Mouse (Mus musculus) hindbrain, embryonic 11.5 days (tissue): Measurements from ENCODE around the gene Hmga1. TPM values are rescaled to one million over a fixed set of nuclear protein-coding genes. Genes with fewer than 3 reads are reported as not detected.

Source experiments
- ATAC-seq: fragments of 200-750 bp; cut with Nextera tagmentation; 2 replicates; pipeline ENCODE4 v1.8.0; 2017; ENCODE audit warnings: mild to moderate bottlenecking, moderate TSS enrichment, moderate library complexity; ENCODE audit not compliant: low FRiP score
- DNase-seq: peaks from one replicate; pipeline ENCODE4 v3.0.0-alpha.2; 2015; ENCODE audit warnings: low spot score
- H3K27ac ChIP-seq: fragments of 300-500 bp; sonication (generic); 2 replicates; pipeline ENCODE4 v1.5.1; 2014; ENCODE audit warnings: mild to moderate bottlenecking, low read depth, low read length
- H3K27me3 ChIP-seq: fragments of 300-500 bp; sonication (generic); 2 replicates; pipeline ENCODE4 v1.6.1; 2014; ENCODE audit warnings: mild to moderate bottlenecking, low read length, moderate library complexity, mixed read lengths; ENCODE audit not compliant: control insufficient read depth, insufficient read depth
- H3K36me3 ChIP-seq: fragments of 300-500 bp; sonication (generic); 2 replicates; pipeline ENCODE4 v1.6.1; 2014; ENCODE audit warnings: mild to moderate bottlenecking, low read length, moderate library complexity, mixed read lengths; ENCODE audit not compliant: control insufficient read depth, insufficient read depth
- H3K4me1 ChIP-seq: fragments of 300-500 bp; sonication (generic); replicated peaks from 2 replicates; pipeline ENCODE4 v1.6.1; 2014; ENCODE audit warnings: low read length, mixed read lengths; ENCODE audit not compliant: control insufficient read depth, insufficient read depth
- H3K4me2 ChIP-seq: fragments of 300-500 bp; sonication (generic); replicated peaks from 2 replicates; pipeline ENCODE4 v1.6.1; 2014; ENCODE audit warnings: mild to moderate bottlenecking, low read depth, low read length
- H3K4me3 ChIP-seq: fragments of 300-500 bp; sonication (generic); 2 replicates; pipeline ENCODE4 v1.5.1; 2014; ENCODE audit warnings: low read depth, low read length
- H3K9ac ChIP-seq: fragments of 300-500 bp; sonication (generic); 2 replicates; pipeline ENCODE4 v1.6.1; 2014; ENCODE audit warnings: low read depth, low read length
- H3K9me3 ChIP-seq: fragments of 300-500 bp; sonication (generic); 2 replicates; pipeline ENCODE4 v1.6.1; 2016; ENCODE audit warnings: low read length; ENCODE audit not compliant: control insufficient read depth
- WGBS: fragments of 180-500 bp; shearing (Covaris S2); extraction: QIAGEN DNeasy Blood & Tissue Kit; methylation state at CpG from one replicate; pipeline ENCODE4 v1.1.7; 2014; 5-methylcytosine and 5-hydroxymethylcytosine counted together
- polyA plus RNA-seq: library from polyadenylated mRNA; unstranded; fragments of >200 nt; fragmentation: Nextera tagmentation; extraction: Ambion mirVana; gene quantifications from 2 replicates; pipeline ENCODE4 v1.2.1, GENCODE M21; 2014

The Hmga1 gene
- polyA plus RNA-seq, 1 experiment from 2014 or later, result 305 TPM

DNA sequence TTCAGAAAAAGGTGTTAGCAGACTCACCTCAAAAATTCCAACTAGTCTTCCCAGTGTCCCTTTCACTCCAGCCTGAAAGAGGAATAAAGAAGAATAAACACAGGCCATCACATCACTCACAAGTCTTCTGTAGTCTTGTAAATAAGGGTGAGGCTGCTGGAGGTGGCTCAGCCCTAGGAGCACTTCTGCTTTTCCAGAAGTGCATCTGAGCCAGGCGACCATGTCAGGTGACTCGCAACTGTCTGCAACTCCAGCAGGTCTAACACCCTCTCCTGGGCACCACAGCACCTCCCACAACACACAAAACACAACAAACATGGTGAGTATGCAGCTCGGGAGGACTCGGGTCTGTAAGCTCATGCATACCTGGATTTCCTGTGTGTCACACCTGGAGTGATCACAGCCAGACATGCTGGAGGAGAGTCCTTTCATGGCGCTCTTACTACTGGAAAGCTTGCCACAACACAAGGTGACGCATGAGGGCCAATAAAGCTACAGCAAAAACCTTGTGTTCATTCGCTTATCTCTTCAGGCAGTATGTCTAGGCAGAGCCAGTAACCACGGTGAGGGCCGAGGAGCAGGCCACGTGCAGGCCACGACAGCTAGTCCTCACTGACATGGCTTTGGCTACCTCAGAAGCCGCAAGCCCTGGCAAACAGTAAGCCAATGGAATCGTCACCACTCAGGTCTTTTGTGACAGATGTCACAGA is 27.0 kb downstream of the Hmga1 start:
- Histone ChIP-seq H3K27me3 (no peaks in the 10 kb centered on the region), H3K9ac (no peak overlapping the region), H3K4me1 (no peaks in the 10 kb centered on the region), H3K27ac (no peak overlapping the region), H3K9me3 (no peaks in the 10 kb centered on the region), H3K36me3 (peaks cover 11% of the 10 kb centered on the region), H3K4me3 (no peak overlapping the region), H3K4me2 (no peak overlapping the region)
- ATAC-seq, result no peak
- WGBS, result 90% methylated on average over 13 of the region's 13 CpGs
- DNase-seq, result no peak

DNA sequence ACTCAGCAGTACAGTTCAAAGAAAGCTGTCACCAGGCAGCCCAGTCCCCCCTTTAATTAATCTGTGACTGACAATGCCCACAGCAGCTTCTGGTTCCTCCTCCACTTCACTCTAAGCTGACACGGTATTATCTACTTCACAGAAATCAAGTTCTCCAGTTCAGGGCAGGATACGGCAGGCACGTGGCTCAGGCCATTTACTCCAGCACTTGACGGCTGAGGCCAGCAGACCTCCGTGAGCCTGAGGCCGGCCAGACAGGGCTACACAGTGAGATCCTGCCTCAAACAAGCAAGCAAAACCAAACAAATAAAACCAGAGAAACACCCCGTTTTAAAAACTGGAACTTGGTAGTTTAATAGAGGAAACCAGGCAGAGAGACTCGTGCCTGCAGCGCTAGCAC is 30.4 kb downstream of the Hmga1 start:
- 78% methylated on average over 9 of the region's 9 CpGs for WGBS
- H3K36me3 ChIP-seq, result peaks cover 7% of the 10 kb centered on the region; the same call in 1 of the 2 replicates

DNA sequence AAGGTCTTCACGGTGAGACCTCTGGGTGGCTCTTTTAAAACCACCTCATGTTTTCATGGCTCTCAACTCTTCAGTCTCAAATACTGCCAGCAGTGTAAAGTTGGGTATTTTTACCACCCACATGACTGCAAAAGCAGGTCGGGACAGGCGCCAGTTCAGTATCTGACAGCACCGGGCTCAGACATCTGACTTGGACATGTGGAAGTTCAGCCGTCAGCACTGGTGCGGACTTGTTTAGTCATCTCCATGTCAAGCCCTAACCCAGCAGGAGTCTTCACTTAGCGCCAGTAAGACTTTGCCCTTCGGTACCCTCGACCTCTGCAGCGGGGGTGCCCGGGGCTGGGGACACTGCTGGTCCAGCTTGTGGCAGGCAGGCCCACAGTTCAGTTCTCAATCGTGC is 31.0 kb downstream of the Hmga1 start:
- H3K36me3 ChIP-seq, result 0 out of 2 replicates have a peak, but pooled peaks cover 2% of the 10 kb centered on the region

More for the DNA sequence above, 30.4 kb downstream of the Hmga1 start:
- Histone ChIP-seq H3K9me3 (no peaks in the 10 kb centered on the region), H3K9ac (no peak overlapping the region), H3K4me1 (no peaks in the 10 kb centered on the region), H3K4me2 (no peak overlapping the region), H3K27me3 (no peaks in the 10 kb centered on the region), H3K27ac (no peak overlapping the region), H3K4me3 (no peak overlapping the region)
- DNase-seq (no peak), ATAC-seq (no peak)

DNA sequence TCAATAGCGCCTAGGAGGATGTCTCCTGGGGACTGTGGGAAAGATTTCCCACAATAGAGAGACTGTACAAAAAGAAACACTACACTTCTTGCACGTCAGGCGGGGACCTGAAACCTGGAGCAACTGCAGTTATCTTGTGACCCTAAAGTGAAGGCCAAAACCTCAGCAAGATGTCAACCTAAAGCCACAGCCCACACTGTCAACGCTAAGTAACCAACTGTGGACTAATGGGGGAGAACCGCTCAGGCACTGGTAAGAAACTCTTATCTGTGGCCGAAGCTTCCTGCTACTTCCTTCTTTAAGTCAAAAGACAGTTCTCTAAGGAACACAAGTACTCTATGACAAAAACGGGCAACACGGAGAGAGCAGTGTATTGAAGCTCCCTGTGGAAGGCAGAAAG is 31.9 kb downstream of the Hmga1 start:
- DNase-seq, result no peak

More for the DNA sequence above, 31.0 kb downstream of the Hmga1 start:
- ATAC-seq (no peak), DNase-seq (no peak)
- H3K4me3 ChIP-seq, result no peak overlapping the region
- no peaks in the 10 kb centered on the region for H3K4me1 ChIP-seq
- no peak overlapping the region for H3K4me2 ChIP-seq
- no peak overlapping the region for H3K27ac ChIP-seq
- H3K9ac ChIP-seq, result no peak overlapping the region
- H3K9me3 ChIP-seq, result no peaks in the 10 kb centered on the region
- WGBS, result 71% methylated on average over 12 of the region's 12 CpGs
- no peaks in the 10 kb centered on the region for H3K27me3 ChIP-seq

DNA sequence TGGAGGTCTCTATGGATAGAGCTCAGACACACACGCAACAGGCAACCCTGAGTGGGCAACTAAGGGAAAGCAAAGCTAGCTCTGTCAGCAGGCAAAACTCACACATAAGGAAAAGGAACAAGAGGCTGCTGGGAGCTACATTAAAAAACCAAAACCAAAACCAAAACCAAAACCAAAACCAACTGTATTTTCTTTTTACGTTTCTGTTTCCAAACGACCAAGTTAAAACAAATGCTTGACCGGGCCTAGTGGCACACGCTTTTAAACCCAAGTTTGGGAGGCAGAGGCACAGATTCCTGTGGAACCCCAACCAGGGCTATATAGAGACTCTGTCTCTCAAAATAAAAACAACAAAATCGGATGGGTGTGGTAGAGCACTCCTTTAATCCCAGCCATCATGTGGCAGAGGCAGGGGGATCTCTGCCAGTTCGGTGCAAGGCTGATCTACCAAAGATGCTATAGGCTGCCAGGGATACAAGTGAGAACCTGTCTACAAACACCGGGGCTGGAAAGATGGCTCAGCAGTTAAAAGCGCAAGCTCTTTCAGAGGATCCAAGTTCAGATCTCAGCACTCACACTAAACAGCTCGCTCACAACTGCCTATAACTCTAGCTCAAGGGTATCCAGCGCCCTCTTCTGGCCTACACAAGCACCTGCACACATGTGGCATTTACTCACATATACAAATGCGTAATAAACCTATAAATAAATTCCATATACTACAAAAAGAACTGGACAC is 35.7 kb downstream of the Hmga1 start:
- Histone ChIP-seq H3K4me3 (no peak overlapping the region), H3K27ac (no peak overlapping the region), H3K4me1 (no peaks in the 10 kb centered on the region), H3K9ac (no peak overlapping the region), H3K27me3 (no peaks in the 10 kb centered on the region), H3K9me3 (no peaks in the 10 kb centered on the region), H3K36me3 (peaks cover 12% of the 10 kb centered on the region), H3K4me2 (no peak overlapping the region)
- WGBS, result 89% methylated on average over 12 of the region's 12 CpGs
- DNase-seq (no peak), ATAC-seq (no peak)

More for the DNA sequence above, 31.9 kb downstream of the Hmga1 start:
- H3K4me1 ChIP-seq, result no peaks in the 10 kb centered on the region
- H3K27ac ChIP-seq, result no peak overlapping the region
- no peak overlapping the region for H3K9ac ChIP-seq
- no peak overlapping the region for H3K4me2 ChIP-seq
- H3K4me3 ChIP-seq, result no peak overlapping the region
- peaks cover 7% of the 10 kb centered on the region for H3K36me3 ChIP-seq
- no peak for ATAC-seq
- H3K27me3 ChIP-seq, result no peaks in the 10 kb centered on the region
- H3K9me3 ChIP-seq, result no peaks in the 10 kb centered on the region
- WGBS, result 81% methylated on average over 8 of the region's 8 CpGs

DNA sequence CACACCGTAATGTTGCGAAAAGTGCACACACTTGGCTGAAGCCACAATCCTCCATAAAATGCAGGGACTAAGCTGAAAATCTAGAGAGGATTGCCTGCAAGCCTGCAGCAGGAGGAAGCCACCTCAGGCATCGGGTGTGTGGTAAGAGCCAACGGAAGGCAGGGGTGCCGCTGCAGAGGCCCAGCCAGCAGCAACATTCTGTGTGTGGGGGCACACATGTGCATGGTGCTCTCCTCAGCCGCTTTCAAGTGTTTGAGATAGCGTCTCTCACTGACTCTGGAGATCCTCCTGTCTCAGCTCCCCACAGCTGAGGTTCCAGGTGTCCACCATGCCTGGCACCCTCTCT is 36.2 kb downstream of the Hmga1 start:
- no peak overlapping the region for H3K27ac ChIP-seq
- H3K27me3 ChIP-seq, result no peaks in the 10 kb centered on the region
- no peak for ATAC-seq
- H3K9ac ChIP-seq, result no peak overlapping the region
- DNase-seq, result no peak
- H3K4me1 ChIP-seq, result no peaks in the 10 kb centered on the region
- H3K36me3 ChIP-seq, result peaks cover 12% of the 10 kb centered on the region
- H3K9me3 ChIP-seq, result no peaks in the 10 kb centered on the region
- WGBS, result 96% methylated on average over 7 of the region's 7 CpGs
- H3K4me3 ChIP-seq, result no peak overlapping the region
- H3K4me2 ChIP-seq, result no peak overlapping the region

DNA sequence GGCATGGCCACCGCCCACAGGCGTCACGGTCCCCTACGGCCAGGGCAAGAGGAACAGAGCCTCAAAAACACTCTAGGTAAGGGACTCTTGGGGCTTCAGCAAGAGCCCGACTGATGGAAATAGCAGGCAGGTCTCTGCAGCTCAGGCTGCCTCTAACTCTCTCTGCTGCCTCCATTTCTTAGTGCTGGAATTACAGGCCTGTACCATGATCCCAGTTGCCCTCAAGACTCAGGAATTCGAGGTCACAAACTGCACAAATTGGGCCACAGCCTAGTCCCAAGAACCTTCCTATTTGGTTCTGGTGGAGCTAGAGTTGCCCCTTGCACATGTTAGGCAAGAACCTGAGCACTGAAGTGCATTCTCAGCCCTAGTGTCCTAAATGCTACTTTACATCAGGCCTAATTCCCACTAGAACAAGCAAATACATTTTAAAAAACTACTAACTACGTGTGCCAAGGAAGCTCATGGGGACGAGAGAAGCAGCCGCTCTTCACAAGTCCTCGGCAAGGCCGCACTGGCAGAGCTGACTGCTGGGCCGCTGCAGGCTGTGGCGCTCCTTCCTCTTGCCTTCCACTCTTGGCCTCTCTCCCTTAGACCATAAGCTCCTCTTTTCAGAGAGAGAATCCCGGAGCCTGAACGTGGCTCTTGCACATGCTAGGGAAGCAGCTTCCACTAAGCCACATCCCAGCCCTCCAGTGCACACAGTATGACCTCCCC is 39.5 kb downstream of the Hmga1 start:
- DNase-seq, result no peak
- H3K27ac ChIP-seq, result no peak overlapping the region
- 89% methylated on average over 15 of the region's 15 CpGs for WGBS
- no peak for ATAC-seq
- H3K27me3 ChIP-seq, result no peaks in the 10 kb centered on the region
- no peak overlapping the region for H3K4me3 ChIP-seq
- no peaks in the 10 kb centered on the region for H3K9me3 ChIP-seq
- H3K9ac ChIP-seq, result no peak overlapping the region
- H3K36me3 ChIP-seq, result peaks cover 12% of the 10 kb centered on the region
- H3K4me2 ChIP-seq, result no peak overlapping the region
- H3K4me1 ChIP-seq, result no peaks in the 10 kb centered on the region

DNA sequence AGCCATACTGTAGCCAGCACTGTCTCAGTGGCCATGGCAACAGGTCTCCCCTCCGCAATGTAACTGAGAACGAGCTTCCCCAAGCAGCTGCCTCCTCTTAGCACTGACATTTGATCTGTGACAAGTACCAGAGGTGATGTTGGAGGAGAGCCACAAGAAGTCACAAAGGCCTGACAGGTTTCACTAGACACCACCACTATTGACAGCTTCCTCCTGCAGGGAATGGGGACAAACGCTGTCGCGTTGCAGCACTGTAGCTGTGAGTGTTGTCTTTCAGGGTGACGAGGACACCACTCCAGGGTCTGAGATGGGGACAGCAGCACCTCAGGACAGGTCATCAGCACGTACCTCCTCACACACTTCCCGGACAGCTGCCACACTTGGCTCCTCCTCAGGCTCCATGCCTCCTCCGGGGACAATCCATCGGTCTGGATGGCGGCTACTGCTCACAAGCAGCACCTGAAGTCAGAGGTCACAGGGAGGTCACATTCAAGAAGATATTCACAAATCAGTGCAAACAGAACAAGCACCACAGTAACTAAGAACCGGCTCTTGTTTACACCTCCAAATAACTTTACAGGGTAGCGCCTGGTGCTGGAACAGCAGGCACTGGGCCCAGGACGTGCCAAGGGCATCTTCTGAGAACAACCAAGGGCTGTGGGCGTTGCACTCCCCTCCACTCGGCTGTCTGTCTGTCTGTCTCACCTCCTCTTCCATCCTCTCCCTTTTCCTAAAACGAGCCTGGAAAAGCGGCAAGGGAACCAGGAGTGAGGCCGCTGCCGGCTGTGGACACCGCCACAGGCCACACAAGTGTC is 40.3 kb downstream of the Hmga1 start:
- WGBS, result 84% methylated on average over 21 of the region's 21 CpGs
- DNase-seq, result no peak
- H3K4me2 ChIP-seq, result no peak overlapping the region
- no peak for ATAC-seq
- no peak overlapping the region for H3K27ac ChIP-seq
- H3K4me1 ChIP-seq, result no peaks in the 10 kb centered on the region
- H3K9me3 ChIP-seq, result no peaks in the 10 kb centered on the region
- H3K27me3 ChIP-seq, result no peaks in the 10 kb centered on the region
- H3K36me3 ChIP-seq, result peaks cover 12% of the 10 kb centered on the region
- H3K9ac ChIP-seq, result peak overlapping the region; percentile 11; the same call in 1 of the 2 replicates
- H3K4me3 ChIP-seq, result no peak overlapping the region
